Mouse (Mus musculus) heart, embryonic 14.5 days (tissue): ENCODE data around the gene Creld2. TPM values are rescaled to one million over a fixed set of nuclear protein-coding genes. Genes with fewer than 3 reads are reported as not detected.

ENCODE experiments used
- ATAC-seq: fragments of 200-750 bp; cut with Nextera tagmentation; 2 replicates; pipeline ENCODE4 v1.8.0; 2017; ENCODE audit warnings: low read depth, moderate TSS enrichment; ENCODE audit not compliant: insufficient number of reproducible peaks, insufficient read depth, low FRiP score
- H3K27ac ChIP-seq, 2 experiments: fragments of 200-500 bp in 1 of 2; fragments of 300-500 bp in 1 of 2; sonication (generic) in 1 of 2; replicated peaks in 1 of 2; 2 replicates each; pipeline ENCODE4 v1.5.1; 2012 to 2014; ENCODE audit warnings: low read depth in 2 of 2, low read length in 2 of 2, control low read depth in 1 of 2, mild to moderate bottlenecking in 1 of 2, mixed read lengths in 1 of 2; ENCODE audit not compliant: control insufficient read depth in 1 of 2, insufficient read depth in 1 of 2
- H3K27me3 ChIP-seq: fragments of 300-500 bp; sonication (generic); 2 replicates; pipeline ENCODE4 v1.6.1; 2014; ENCODE audit warnings: mild to moderate bottlenecking, low read length, control low read depth; ENCODE audit not compliant: control insufficient read depth, insufficient read depth
- H3K36me3 ChIP-seq: fragments of 300-500 bp; sonication (generic); 2 replicates; pipeline ENCODE4 v1.6.1; 2014; ENCODE audit warnings: mild to moderate bottlenecking, control low read depth, low read length, mixed read lengths; ENCODE audit not compliant: control insufficient read depth, insufficient read depth
- H3K4me1 ChIP-seq, 2 experiments: fragments of 200-500 bp in 1 of 2; fragments of 300-500 bp in 1 of 2; sonication (generic) in 1 of 2; 2 replicates each; pipeline ENCODE4 v1.6.1; 2012 to 2014; ENCODE audit warnings: low read length in 2 of 2, control low read depth in 1 of 2, mixed read lengths in 1 of 2; ENCODE audit not compliant: control insufficient read depth in 2 of 2, insufficient read depth in 2 of 2
- H3K4me2 ChIP-seq: fragments of 300-500 bp; sonication (generic); 2 replicates; pipeline ENCODE4 v1.6.1; 2014; ENCODE audit warnings: mild to moderate bottlenecking, low read length
- H3K4me3 ChIP-seq, 2 experiments: fragments of 200-500 bp in 1 of 2; fragments of 300-500 bp in 1 of 2; sonication (generic) in 1 of 2; 2 replicates each; pipeline ENCODE4 v1.5.1; 2012 to 2014; ENCODE audit warnings: low read length in 2 of 2, mild to moderate bottlenecking in 2 of 2, control low read depth in 1 of 2, low read depth in 1 of 2, moderate library complexity in 1 of 2; ENCODE audit not compliant: control insufficient read depth in 1 of 2, insufficient read depth in 1 of 2
- H3K9ac ChIP-seq: fragments of 300-500 bp; sonication (generic); 2 replicates; pipeline ENCODE4 v1.6.1; 2014; ENCODE audit warnings: mild to moderate bottlenecking, low read length
- H3K9me3 ChIP-seq: fragments of 300-500 bp; sonication (generic); 2 replicates; pipeline ENCODE4 v1.6.1; 2016; ENCODE audit warnings: low read length, control low read depth; ENCODE audit not compliant: control insufficient read depth
- WGBS: fragments of 180-500 bp; shearing (Covaris S2); extraction: QIAGEN DNeasy Blood & Tissue Kit; methylation state at CpG from one replicate; pipeline ENCODE4 v1.1.7; 2014; 5-methylcytosine and 5-hydroxymethylcytosine counted together
- polyA plus RNA-seq: library from polyadenylated mRNA; unstranded; fragments of >200 nt; fragmentation: Nextera tagmentation; extraction: Ambion mirVana; gene quantifications from 2 replicates; pipeline ENCODE4 v1.2.1, GENCODE M21; 2014

Gene Creld2
- polyA plus RNA-seq, 1 experiment from 2014 or later, result 46.3 TPM

- Histone ChIP-seq H3K9ac (peak overlapping the region; percentile 55), H3K27ac (peak overlapping the region; percentile 74 to 94), H3K36me3 (peaks cover 29% of the 10 kb centered on the region), H3K27me3 (no peaks in the 10 kb centered on the region), H3K4me2 (peak overlapping the region; percentile 91), H3K4me3 (no peak overlapping the region), H3K9me3 (no peaks in the 10 kb centered on the region), H3K4me1 (peaks cover 47 to 51% of the 10 kb centered on the region in 2 experiments)
- no peak for ATAC-seq
- 55% methylated on average over 4 of the region's 4 CpGs for WGBS
Measured at GRCm38 (mm10) chr15:88865888-88866695, 46.6 kb downstream of the Creld2 start.

- WGBS, result 15% methylated on average over 7 of the region's 7 CpGs
- peak overlapping the region; percentile 74 to 94 for H3K27ac ChIP-seq
- peaks cover 42 to 45% of the 10 kb centered on the region in 2 experiments for H3K4me1 ChIP-seq
- H3K9ac ChIP-seq, result peak overlapping the region; percentile 55
- ATAC-seq, result no peak
- H3K9me3 ChIP-seq, result no peaks in the 10 kb centered on the region
- H3K4me2 ChIP-seq, result peak overlapping the region; percentile 37
- no peak overlapping the region for H3K4me3 ChIP-seq
- peaks cover 29% of the 10 kb centered on the region for H3K36me3 ChIP-seq
- no peaks in the 10 kb centered on the region for H3K27me3 ChIP-seq
Measured at GRCm38 (mm10) chr15:88866934-88867356, 47.5 kb downstream of the Creld2 start.

GRCm38 (mm10) chr15:88867368-88868023 lies 48.0 kb downstream of the Creld2 start:
- H3K4me3 ChIP-seq, result no peak overlapping the region
- peaks cover 42 to 45% of the 10 kb centered on the region in 2 experiments for H3K4me1 ChIP-seq
- peak overlapping the region; percentile 74 to 94 for H3K27ac ChIP-seq
- H3K27me3 ChIP-seq, result no peaks in the 10 kb centered on the region
- no peaks in the 10 kb centered on the region for H3K9me3 ChIP-seq
- H3K4me2 ChIP-seq, result peak overlapping the region; percentile 37
- peak overlapping the region; percentile 55; the same call in 1 of the 2 replicates for H3K9ac ChIP-seq
- WGBS, result 5% methylated on average over 5 of the region's 5 CpGs
- H3K36me3 ChIP-seq, result peaks cover 29% of the 10 kb centered on the region
- ATAC-seq, result peak; percentile 32; the same call in 1 of the 2 replicates

- no peaks in the 10 kb centered on the region for H3K9me3 ChIP-seq
- 0 out of 2 replicates have a peak overlapping the region, but pooled peaks have one; percentile 6 for H3K9ac ChIP-seq
- peak overlapping the region; percentile 74 to 94 for H3K27ac ChIP-seq
- no peak overlapping the region for H3K4me3 ChIP-seq
- ATAC-seq, result peak; percentile 14; the same call in 1 of the 2 replicates
- H3K4me2 ChIP-seq, result peak overlapping the region; percentile 37
- H3K4me1 ChIP-seq, result peaks cover 42 to 45% of the 10 kb centered on the region in 2 experiments
- peaks cover 29% of the 10 kb centered on the region for H3K36me3 ChIP-seq
- WGBS, result 37% methylated on average over 6 of the region's 6 CpGs
- no peaks in the 10 kb centered on the region for H3K27me3 ChIP-seq
Measured at GRCm38 (mm10) chr15:88868024-88868742, 48.7 kb downstream of the Creld2 start.

GRCm38 (mm10) chr15:88870418-88871185 lies 51.2 kb downstream of the Creld2 start:
- Histone ChIP-seq H3K9ac (peak overlapping the region; percentile 31; the same call in 1 of the 2 replicates), H3K36me3 (peaks cover 14% of the 10 kb centered on the region), H3K27ac (no peak overlapping the region), H3K4me2 (no peak overlapping the region), H3K9me3 (no peaks in the 10 kb centered on the region), H3K4me3 (no peak overlapping the region), H3K4me1 (peaks cover 30 to 33% of the 10 kb centered on the region in 2 experiments), H3K27me3 (no peaks in the 10 kb centered on the region)
- WGBS, result 78% methylated on average over 5 of the region's 5 CpGs
- no peak for ATAC-seq

GRCm38 (mm10) chr15:88874061-88874460 lies 54.6 kb downstream of the Creld2 start:
- Histone ChIP-seq H3K4me3 (no peak overlapping the region), H3K4me2 (no peak overlapping the region), H3K9me3 (no peaks in the 10 kb centered on the region), H3K4me1 (peaks cover 7 to 10% of the 10 kb centered on the region in 2 experiments), H3K9ac (no peak overlapping the region), H3K27me3 (no peaks in the 10 kb centered on the region), H3K36me3 (no peaks in the 10 kb centered on the region), H3K27ac (no peak overlapping the region)
- WGBS, result 92% methylated on average over 3 of the region's 3 CpGs
- no peak for ATAC-seq

- Histone ChIP-seq H3K27ac (no peak overlapping the region), H3K9ac (no peak overlapping the region), H3K4me3 (no peak overlapping the region), H3K9me3 (no peaks in the 10 kb centered on the region), H3K36me3 (no peaks in the 10 kb centered on the region), H3K27me3 (no peaks in the 10 kb centered on the region), H3K4me1 (peaks cover 7 to 10% of the 10 kb centered on the region in 2 experiments), H3K4me2 (no peak overlapping the region)
- no peak for ATAC-seq
- 76% methylated on average over 6 of the region's 6 CpGs for WGBS
Measured at GRCm38 (mm10) chr15:88874477-88874876, 55.0 kb downstream of the Creld2 start.
